Mouse (Mus musculus): ENCODE measurements at regions not wholly inside any gene's neighbourhood (a gene's known extent, or its start where the extent isn't known, plus 50 kb on each side); places are given as distances from the start of the nearest gene placed in this dataset.

DNA sequence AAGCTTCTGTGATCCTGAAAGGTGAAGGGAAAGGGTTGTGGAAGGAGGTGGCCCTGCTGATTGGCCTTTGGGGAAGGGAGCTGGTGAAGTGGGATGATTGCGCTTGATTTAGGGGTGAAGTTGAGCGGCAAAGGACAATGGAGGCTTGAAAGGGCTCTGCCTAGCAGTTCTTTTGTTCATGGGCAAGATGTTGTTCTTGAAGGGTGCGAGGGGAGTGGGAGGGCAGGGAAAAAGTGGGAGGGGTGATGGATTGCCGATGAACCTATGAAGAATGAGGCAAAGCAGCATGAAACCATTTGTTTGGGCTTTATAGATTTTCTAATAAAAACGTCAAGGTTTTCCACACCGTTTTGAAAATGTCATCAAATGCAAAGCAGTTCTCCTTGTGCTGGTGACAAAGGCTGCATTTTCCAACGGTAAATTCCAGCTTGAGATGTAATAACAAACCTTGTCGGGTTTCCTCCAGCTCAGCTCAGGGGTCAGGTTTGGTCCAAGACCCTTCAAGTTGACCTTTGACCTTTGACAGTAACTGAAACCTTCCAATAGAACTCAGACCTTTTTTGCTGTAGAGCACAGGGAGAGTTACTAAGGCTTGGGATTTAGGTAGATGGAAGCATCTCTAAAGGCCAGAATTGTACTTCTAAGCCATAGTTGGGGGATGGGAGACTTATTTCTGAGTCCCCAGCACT is 767.2 kb upstream of the Car8 start:
- DNase-seq (ENCODE audit: low spot score), result no peak

DNA sequence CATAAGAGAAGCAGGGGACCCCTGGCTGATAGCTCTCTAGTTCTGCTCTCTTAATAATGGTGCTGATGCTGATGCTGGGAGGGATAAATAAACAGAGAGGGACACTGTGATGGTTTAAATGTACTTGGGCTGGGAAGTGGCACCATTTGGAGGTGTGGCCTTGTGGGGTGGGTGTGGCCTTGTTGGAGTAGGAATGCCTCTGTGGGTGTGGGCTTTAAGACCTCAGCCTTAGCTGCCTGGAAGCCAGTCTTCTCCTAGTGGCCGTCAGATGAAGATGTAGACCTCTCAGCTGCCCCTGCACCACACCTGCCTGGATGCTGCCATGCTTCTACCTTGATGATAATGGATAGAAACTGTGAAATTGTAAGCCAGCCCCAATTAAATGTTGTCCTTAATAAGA is 765.0 kb upstream of the Car8 start:
- DNase-seq (ENCODE audit: low spot score), result no peak

DNA sequence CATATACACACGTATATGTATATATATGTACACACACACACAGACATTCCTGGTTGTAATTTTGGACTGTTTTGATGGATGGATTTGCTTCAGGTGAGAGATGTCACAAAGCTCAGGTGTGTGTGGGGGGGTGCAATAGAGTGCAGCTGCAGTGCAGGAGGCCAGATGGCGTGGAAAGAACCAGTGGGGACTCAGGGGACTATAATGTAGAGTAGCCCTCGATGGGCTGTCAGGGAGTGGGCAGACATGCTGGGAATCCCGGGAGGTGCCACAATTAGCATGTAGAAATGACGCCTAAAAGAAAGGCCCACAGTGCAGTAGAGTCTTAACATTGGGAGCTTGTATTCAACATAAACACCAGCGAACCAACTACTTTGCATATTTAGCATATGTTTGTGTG is 763.5 kb upstream of the Car8 start:
- DNase-seq (ENCODE audit: low spot score), result no peak

DNA sequence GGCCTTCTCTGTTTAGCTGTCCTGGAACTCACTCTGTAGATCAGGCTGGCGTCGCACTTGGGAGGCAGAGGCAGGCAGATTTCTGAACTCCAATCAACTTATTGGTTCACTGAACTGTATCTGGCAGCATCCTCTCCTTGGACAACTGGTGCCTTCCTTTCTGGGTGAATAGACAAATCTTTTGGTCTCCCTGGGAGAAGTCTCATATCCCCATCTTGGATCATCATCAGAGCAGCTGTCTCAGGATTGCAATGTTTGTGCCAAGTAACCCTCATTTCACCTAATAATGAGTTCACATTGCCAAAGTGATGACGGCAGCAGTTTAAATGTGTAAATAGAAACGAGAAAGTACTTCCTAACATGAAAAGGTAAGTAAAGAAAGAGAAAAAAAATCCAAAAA is 759.8 kb upstream of the Car8 start:
- DNase-seq (ENCODE audit: low spot score), result no peak

DNA sequence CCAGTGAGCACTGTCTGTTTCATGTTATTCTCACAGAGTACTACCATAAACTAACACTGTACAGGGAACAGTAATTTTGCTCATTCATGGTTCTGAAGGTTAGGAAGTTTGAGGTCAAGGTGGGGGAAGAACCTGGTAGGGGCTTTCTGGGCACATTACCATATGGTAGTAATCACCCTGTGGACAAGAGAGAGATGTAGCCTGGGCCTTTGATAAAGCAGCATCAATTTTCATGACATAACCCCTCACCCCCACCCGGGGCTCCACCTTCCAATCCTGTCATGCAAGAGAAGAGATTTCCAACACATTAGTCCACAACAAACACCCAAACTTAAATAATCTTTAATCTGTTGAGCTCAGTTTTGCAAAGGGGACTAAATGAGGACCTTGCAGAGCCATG is 753.3 kb upstream of the Car8 start:
- DNase-seq (ENCODE audit: low spot score), result no peak

DNA sequence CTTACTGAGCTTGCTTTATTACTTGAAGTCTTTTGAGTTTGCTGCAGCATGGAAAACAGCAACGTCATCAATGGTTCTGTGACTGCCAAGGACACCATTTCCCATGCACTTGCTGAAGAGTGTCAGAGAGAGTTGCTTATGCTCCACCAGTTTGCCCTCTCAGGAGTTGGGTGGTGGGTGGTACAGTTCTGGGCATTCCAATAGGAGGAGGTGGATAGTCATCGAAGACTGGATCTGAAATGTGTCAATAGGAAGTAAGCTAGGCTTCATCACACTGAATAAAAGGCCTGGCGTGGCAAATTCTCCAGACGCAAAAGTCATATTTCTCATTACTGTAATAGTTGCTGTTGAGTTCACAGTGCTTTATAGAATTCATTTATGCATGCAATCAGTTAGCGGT is 751.7 kb upstream of the Car8 start:
- no peak for DNase-seq (ENCODE audit: low spot score)

DNA sequence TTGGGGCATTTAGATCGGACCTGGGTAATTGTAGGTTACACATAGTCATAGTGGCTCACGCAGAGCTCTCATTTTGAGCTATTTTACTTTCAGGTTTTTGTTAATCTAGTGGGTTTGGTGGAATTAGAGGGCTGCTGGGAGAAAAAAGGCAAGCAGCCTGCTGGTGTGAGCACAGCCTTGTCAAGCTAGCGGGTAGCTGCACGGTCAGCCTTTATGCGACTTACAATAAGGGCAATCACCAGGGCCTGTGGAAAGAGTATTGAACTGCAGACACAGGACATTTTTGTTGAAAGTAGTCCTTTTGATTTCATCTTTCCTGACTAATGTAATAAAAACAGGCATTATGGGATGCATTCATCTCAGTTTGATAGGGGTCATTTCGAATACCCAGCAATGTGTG is 750.8 kb upstream of the Car8 start:
- no peak for DNase-seq (ENCODE audit: low spot score)

DNA sequence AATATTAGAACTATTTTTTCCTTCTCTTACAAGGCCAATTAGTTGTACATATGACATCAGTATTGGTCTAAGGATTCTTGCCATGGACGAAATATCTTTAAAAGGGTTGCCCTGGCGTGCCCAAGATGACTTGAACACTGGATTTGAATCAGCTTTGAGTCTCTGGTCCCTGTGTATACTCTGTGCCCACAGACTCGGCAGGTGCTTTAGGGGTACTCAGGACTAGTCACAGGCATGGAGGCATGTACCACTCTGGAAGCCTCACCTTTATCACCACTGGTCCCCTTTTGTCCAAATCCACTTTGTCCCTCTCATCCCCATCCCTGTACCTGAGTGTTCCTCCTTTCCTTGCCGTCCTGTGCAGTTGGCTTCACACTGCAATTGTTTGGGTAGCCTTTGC is 750.3 kb upstream of the Car8 start:
- DNase-seq (ENCODE audit: low spot score), result no peak

DNA sequence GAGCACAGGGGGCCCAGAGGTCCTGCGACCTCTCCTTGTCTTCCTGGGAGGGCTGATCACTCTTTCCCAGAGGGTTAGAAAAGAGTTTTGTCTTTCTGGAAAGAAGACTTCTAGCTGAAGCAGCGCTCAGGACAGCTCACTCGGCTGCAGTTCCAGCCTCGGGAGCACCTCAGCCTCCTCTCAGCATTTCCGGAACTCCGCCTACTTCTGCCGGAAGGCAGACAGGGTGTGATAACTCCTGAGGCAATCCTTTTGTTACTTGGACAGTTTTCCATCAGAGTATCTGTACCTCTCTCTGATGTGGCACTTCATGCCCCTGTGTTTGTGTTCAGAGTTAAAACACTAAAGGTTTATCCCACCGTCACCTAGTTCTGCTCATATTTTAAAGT is 749.5 kb upstream of the Car8 start:
- DNase-seq (ENCODE audit: low spot score), result no peak

DNA sequence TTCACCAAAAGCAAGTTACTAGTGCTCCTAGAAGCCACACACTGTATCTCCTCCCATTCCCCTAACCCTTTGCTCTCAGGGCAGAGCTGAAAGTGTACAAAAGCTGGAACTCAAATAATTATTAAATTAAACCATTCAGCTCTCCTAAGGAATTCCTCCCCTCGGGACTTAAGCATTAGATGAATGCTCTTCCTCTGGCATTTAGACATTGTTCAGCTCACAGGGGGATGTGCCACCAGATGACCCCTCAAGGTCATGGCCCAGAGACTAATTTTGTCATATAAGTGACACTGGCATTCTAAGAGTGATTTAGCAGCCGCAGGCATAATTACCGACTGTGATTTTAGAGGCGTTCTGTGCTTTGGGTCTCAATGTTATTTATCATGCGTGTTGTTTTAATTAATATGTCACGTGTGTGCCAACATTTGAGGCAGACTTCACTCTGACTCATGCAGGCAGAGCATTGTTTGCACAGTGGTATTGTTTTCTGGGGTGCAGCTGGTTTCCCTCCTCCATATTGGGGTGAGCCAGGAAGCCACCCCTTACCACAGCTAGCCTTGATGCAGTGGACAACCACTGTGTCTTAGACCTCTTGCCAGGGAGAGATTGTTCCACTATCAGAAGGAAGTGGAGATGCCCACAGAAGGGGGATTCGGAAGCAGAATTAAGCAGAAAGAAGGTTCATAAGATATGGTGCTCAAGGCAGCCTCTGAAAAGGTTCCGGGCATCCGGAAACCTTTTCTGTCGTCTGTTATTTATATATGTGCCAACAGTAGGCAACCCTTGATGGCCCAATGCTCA is 748.9 kb upstream of the Car8 start:
- no peak for DNase-seq (ENCODE audit: low spot score)

DNA sequence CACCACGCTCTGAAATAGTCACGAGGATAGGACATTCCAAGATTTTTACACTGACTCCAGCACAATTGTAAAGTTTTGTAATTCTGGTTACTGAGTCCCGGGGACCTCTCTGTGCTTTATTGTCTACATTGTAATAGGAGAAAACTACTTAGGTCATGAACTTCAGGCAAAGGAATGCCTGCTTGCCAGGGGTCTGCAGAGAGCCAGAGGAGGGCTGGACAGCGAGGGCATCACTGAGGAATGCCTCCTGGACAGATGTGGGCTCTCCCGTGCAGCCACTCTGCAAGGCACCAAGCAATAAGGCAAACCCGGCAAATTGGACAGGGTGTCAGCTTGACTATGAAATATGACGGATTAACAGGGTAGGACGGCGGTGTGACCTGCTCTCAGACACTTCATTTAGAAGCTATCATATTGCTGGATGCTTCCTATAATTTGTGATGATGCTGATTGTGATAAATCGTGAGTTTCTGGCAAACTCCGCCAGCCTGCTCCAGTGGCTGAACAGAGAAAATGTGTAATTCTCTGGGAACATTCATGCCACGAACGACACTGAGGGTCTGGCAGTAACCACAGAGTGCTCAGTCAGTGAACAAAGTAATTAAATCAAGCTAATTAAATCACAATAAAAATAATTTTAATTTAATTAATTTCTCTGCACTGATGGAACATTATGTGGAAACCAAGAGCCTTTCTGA is 747.7 kb upstream of the Car8 start:
- no peak for DNase-seq (ENCODE audit: low spot score)

DNA sequence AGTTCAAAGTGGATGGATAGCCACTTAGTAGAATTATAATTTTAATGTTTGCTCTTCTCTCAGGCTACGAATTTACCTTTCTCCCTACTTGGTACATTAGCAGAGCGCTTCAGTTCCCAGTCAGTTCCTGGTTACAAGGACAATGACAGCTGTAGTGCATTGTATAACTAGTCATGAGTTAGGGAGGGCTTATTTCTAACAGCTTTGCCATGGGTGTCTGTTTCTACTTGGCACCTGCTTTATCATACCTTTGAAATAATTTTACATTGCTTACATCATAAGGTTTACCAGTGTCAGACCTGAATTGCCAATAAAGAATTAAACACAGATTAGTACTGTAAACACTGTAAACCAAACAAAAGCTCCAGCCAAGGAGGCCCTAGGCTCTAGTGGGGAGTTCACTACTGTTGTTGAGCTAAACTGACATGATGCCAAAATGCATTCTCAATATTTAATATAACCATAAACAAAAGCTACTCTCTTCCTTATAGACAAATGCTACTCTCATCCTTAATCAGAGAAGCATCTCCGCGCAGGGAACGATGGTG is 745.3 kb upstream of the Car8 start:
- DNase-seq (ENCODE audit: low spot score), result no peak

DNA sequence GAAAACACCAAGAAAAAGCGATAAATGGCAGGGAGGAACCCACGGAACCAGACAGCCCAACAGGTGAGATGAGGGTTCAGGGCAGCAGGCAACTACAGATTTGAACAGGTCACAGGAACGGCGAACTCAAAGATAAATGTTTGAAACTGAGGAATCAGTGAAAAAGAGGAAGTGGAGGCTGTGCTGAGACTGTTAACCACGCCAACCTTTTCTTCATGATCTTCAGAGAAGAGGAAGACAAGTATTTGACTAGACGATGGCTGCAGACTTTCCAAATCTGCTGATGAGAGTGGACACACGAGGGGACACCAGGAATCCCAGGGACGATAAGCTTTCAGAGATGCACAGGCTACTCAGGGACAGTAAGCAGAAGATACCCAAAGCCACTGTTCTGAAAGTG is 740.1 kb upstream of the Car8 start:
- no peak for DNase-seq (ENCODE audit: low spot score)

DNA sequence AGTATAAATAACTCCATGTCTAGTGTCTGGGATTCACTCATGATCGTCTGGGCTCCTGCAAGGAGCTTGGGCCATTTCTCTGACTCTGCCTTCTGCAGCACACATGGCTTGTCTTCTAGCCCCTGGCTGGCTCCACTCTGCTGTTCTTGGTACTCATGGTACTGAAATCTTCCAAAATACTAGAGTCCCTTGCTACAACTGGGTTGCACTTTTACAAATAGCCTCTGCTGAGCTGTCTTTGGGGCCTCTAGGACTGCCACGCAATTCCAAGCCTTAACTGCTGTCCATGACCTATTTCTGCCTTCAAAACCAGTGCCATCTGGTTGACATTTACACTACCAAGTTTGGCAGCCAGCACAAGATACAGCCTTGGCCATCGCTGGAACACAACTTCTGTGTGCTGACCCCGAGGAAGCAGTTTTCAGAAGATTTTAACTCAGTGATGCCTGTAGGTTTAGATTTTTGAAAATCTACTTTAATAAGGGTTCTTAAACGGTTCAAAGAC is 731.2 kb upstream of the Car8 start:
- DNase-seq (ENCODE audit: low spot score), result no peak

DNA sequence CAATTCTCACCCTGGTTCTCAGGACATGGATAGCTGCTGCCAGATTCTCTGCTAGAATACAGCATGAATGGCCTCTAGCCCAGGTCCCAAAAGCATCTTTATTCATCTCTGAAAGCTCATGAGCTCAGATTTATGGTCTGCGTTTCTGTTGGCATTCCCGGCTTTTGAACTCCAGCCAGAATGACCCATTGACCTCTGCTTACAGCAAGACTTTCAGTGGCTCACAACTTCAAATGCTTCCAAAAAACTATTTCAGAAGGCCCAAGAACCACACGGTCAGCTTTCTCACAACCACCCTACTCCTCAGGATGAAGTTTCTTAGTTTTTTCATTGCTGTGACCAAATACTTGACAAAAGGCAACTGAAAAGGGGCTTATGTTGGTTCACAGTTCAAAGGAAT is 729.9 kb upstream of the Car8 start:
- peak; percentile 38 for DNase-seq (ENCODE audit: low spot score)

DNA sequence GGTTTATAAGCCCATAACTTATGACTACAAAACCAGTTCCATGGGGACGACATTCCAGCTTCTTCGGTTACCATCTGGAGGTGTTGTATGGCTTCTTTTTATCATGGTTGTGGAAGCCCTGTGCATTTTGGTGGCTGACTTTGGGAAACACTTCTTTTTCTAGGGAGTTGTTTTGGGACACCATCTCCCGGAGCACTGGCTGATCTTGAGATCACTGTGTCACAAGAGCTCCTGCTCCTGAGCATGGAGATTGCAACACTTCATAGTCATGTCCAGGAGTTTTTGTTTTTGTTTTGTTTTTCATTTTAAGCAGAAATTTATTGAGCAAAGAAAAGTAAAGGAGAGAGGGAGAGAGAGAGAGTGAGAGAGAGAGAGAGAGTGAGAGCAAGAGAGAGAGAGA is 729.1 kb upstream of the Car8 start:
- DNase-seq (ENCODE audit: low spot score), result no peak

DNA sequence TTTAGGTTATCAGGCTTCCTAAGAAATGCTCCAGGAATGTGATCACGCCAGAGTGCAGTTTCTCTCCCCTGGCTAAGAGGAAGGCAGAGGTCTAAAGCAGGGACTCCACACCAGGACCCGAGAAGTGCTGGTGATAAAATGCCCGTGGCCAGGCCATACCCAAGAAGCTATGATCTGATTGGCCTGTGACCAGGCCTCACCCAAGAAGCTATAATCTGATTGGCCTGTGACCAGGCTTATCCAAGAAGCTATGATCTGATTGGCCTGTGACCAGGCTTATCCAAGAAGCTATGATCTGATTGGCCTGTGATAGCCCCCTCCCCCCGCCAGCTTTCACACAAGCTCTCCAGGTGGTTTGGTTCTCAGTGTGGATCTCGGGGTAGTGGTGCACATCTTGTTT is 726.7 kb upstream of the Car8 start:
- DNase-seq (ENCODE audit: low spot score), result no peak

DNA sequence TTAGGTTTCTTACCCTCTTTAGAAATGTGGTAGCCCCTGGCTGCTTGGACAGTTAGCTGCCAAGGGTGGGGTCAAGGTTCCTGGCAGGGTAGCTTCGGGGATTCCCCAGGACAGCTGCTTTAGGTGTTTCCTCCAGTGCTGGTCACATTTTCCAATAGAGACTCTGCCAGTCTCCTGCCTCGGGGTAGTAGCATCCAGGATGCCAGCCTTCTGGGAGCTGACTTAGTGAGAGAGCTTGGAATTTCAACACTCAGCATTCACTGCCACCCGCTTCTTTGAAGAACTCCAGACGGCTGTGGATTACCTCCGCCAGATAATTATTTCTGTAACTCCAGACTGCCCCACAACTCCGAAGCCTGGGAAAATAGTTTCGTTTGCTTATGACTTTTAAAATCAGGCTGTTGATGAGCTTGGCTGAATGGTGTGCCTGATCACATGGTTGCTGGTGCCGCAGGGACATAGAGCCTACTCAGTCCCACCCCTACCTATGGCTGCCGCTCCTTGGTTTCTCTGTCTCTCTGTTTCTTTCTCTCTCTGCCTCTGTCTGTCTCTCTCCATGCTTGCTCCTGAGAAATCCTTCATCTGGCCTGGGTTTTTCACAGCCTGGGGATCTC is 724.2 kb upstream of the Car8 start:
- peak; percentile 28 for DNase-seq (ENCODE audit: low spot score)

DNA sequence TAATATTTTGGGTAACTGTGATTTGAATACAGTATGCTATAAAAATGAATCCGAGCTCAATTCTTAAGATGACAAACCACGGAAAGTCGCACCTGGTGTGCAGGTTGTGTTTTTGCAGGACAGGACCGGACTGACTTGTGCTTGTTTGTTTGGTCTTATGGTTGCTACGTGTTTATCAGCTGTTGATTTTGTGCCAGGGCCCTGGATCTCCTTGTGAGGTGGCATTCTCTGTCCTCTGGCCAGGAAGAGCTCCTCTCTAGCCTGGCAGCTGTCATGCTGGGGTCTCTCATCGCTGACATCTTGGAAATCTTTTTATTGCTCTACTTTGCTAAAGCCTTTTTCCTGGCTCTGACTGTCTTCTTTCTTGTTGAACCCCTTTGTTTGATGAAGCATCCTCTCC is 723.0 kb upstream of the Car8 start:
- DNase-seq (ENCODE audit: low spot score), result no peak

DNA sequence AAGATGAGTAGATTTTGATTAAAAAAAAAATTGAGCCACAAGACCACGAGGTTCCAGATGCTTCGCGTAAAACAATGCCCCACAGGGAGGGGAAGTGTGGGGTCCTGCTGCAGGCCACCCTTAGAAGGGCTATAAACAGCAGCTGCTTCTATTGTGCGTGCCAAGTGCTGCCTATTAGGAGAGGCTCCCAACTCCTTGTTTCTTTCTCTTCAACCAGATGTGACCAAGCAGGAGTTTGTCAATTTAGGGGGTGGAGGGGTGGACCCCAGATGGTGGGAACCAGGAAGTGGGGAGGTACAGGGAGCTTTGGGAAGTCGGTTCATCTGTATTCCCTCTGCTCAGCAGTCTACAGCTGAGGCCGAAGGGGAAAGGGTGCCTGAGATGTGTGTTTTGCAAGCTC is 718.9 kb upstream of the Car8 start:
- DNase-seq (ENCODE audit: low spot score), result no peak

DNA sequence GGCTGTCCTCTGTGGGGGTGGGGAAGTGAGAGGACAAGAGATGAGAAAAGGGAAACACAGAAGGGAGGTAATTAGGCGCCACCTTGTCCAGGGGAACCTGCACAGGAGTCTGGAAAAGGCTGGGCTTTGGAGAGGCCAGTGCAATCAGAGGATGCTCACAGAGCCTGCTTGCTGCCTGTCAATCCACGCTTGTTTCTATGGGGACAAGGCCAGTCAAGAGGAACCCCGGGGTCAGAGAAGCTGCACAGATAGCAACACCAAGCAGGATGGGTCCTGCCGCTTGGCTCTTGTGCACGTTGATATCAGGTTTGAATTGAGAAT is 718.1 kb upstream of the Car8 start:
- DNase-seq (ENCODE audit: low spot score), result no peak

DNA sequence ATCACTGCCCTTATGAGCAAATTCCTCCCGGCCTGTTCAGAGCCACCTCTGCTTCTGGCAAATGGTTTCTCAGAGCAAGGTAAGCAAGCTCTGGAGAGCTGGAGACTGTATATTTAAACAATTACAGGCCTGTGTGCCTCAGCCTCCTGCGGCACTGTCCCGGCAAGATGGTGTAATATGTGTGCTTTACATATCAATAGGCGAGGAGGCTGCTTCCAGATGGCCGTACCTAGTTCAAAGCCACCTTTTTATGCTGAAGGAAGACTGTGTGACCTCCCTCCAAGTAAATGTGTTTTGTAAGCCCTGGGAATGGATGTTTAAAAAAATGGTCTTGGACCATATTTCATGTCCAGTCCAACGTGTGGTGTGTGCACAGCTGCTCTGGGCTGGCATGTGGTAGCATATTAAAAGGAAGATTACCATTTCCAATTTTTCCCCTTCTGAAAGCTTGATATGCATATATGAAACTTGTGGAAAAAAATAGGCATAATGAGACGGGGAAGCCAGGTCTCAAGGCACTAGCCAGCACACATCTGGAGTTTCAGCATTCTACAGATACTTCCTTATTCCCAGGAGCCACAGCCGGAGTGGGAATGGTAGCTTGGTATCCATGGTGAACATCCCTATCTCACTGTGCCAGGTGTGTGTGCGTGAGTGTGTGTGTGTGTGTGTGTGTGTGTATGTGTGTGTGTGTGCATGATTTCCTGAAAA is 717.6 kb upstream of the Car8 start:
- no peak for DNase-seq (ENCODE audit: low spot score)

Measured in yolk sac, embryonic 10.5 days (tissue).